Mouse (Mus musculus): ENCODE measurements around the gene Tcf25. TPM values are rescaled to one million over a fixed set of nuclear protein-coding genes. Genes with fewer than 3 reads are reported as not detected.
A peak's percentile ranks its signal among the peaks of the same experiment; 100 is the strongest.
"Not testable (repeated sequence)": the region's sequence is repeated elsewhere in the genome, so short reads cannot be mapped to it uniquely, and the experiment has no call there.

Tcf25 gene
- polyA plus RNA-seq, 1 experiment, result 692 TPM

- 3% methylated on average over 16 of the region's 16 CpGs for WGBS
- Histone ChIP-seq H3K4me1 (ENCODE audit: control insufficient read depth, insufficient read depth, low read length) (peaks cover 27% of the 10 kb centered on the region), H3K4me3 (replicated peaks; ENCODE audit: insufficient read depth, low read depth, low read length) (peak overlapping the region; percentile 81), H3K27ac (ENCODE audit: insufficient read depth, low read length) (peak overlapping the region; percentile 71), H3K27me3 (ENCODE audit: control insufficient read depth, insufficient read depth, low read length) (no peaks in the 10 kb centered on the region)
- TF ChIP-seq POLR2A (IDR thresholded peaks at IDR 0.05; ENCODE audit: borderline replicate concordance, insufficient read depth, low read length) (no peak), CTCF (IDR thresholded peaks at IDR 0.05; ENCODE audit: borderline replicate concordance, insufficient read depth, low read depth, low read length) (no peak)
- peak in 1 of 2 experiments; percentile 43 for DNase-seq
Observed at GRCm38 (mm10) chr8:123411781-123412327, 38.3 kb downstream of the Tcf25 start.

DNA sequence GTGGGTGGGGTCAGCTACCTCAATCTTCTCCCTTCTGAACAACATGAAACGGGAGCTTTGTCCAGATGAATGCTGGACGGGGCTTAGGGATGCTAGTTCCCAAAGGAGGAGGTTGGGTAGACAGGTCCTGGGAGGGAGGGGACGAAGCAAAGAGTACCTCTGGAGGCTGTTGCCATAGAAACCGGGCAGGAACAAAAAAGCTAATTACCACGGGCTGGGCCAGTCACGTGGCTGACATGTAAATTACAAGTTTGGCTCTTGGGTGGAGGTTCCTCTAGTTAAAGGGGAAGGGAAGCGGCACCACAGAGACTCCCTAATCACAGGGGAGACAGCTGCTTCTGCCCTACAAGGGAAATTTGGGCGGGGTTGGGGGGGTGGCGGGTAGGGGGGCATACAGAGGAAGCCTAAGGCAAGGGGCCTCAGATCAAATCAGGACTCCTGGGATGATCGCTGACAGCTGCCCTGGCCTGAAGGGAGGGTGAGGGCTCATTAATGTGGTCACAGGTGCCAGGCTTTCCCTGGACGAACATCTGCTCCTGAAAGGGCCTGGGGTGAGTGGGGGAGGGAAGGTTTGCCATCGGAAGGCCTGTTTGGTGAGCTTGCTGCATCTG, 39.1 kb downstream of the Tcf25 start:
- 3% methylated on average over 12 of the region's 12 CpGs for WGBS
- H3K27me3 ChIP-seq (ENCODE audit: control insufficient read depth, insufficient read depth, low read length), result no peaks in the 10 kb centered on the region
- no peak for TF ChIP-seq CTCF (IDR thresholded peaks at IDR 0.05; ENCODE audit: borderline replicate concordance, insufficient read depth, low read depth, low read length)
- TF ChIP-seq POLR2A (IDR thresholded peaks at IDR 0.05; ENCODE audit: borderline replicate concordance, insufficient read depth, low read length), result peak; percentile 28; the same call in 1 of the 2 replicates

GRCm38 (mm10) chr8:123414255-123414654, 40.7 kb downstream of the Tcf25 start:
- no peak overlapping the region for H3K27ac ChIP-seq (ENCODE audit: insufficient read depth, low read length)

More for the DNA sequence above, 39.1 kb downstream of the Tcf25 start:
- H3K4me3 ChIP-seq (replicated peaks; ENCODE audit: insufficient read depth, low read depth, low read length), result peak overlapping the region; percentile 81
- H3K4me1 ChIP-seq (ENCODE audit: control insufficient read depth, insufficient read depth, low read length), result peaks cover 25% of the 10 kb centered on the region
- H3K27ac ChIP-seq (ENCODE audit: insufficient read depth, low read length), result 0 out of 2 replicates have a peak overlapping the region, but pooled peaks have one; percentile 71
- DNase-seq, result peak; percentile 63 to 77

DNA sequence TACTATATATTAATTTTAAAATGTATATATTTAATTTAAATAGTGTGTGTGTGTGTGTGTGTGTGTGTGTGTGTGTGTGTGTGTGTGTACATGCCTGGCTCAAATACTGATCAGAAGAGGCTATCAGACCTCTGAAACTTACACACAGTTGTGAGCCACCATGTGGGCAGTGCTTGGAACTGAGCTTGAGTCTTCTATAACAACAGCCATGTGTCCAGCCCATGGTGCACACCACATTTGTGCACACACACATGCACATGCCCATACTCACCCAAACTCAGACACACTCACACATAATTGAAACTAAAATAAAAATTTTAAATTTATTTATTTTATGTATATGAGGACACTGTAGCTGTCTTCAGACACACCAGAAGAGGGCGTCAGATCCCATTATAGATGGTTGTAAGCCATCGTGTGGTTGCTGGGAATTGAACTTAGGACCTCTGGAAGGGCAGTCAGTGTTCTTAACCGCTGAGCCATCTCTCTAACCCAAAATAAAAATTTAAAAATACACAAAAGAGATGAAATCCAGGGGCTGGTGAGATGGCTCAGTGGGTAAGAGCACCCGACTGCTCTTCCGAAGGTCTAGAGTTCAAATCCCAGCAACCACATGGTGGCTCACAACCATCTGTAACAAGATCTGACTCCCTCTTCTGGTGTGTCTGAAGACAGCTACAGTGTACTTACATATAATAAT, 41.6 kb downstream of the Tcf25 start:
- H3K4me3 ChIP-seq (replicated peaks; ENCODE audit: insufficient read depth, low read depth, low read length); DNase-seq; H3K27ac ChIP-seq (ENCODE audit: insufficient read depth, low read length); H3K27me3 ChIP-seq (ENCODE audit: control insufficient read depth, insufficient read depth, low read length): not testable (repeated sequence)
- peaks cover 11% of the 10 kb centered on the region for H3K4me1 ChIP-seq (ENCODE audit: control insufficient read depth, insufficient read depth, low read length)
- WGBS, result 82% methylated on average over 5 of the region's 5 CpGs

More at GRCm38 (mm10) chr8:123414255-123414654, 40.7 kb downstream of the Tcf25 start:
- Histone ChIP-seq H3K27me3 (ENCODE audit: control insufficient read depth, insufficient read depth, low read length) (no peaks in the 10 kb centered on the region), H3K4me1 (ENCODE audit: control insufficient read depth, insufficient read depth, low read length) (peaks cover 18% of the 10 kb centered on the region), H3K4me3 (replicated peaks; ENCODE audit: insufficient read depth, low read depth, low read length) (peak overlapping the region; percentile 38)
- TF ChIP-seq POLR2A (IDR thresholded peaks at IDR 0.05; ENCODE audit: borderline replicate concordance, insufficient read depth, low read length) (no peak), CTCF (IDR thresholded peaks at IDR 0.05; ENCODE audit: borderline replicate concordance, insufficient read depth, low read depth, low read length) (no peak)
- DNase-seq, result no peak
- 38% methylated on average over 9 of the region's 9 CpGs for WGBS

DNA sequence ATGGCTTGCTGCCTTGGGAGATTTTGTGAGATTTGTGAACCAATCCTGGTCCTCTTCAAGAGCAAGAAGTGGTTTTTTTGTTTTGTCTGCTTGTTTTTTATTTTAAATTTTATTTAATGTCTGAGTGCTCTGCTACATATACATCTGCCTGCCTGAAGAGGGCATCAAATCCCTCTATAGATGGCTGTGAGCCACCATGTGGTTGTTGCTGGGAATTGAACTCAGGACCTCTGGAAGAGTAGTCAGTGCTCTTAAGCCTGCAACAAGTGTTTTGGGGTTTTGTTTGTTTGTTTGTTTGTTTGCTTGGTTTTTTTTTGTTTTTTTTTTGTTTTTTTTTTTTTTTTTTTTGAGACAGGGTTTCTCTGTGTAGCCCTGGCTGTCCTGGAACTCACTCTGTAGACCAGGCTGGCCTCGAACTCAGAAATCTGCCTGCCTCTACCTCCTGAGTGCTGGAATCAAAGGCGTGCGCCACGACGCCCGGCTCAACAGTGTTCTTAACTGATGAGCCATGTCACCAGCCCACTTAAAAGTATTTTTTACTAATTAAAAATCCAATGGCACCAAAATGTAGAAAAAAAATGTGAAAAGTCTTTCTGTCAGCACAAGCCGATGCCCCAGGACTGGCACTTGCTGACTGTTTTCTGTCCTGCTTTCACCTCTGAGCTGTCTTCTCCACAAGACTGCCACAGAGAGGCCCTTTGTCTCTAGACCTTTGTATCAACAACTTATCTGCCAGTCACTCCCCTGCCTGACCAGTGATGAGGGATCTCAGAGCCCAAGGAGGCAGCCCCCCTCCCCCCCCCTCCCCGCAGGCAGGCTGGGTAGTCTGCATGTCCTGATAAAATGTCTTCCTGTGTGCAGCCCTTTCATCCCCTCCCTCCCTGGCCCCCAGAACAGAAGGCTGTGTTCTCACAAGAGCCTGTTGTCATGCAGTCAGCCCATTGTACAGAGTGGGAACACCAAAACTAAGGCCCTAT, 42.7 kb downstream of the Tcf25 start:
- H3K27ac ChIP-seq (ENCODE audit: insufficient read depth, low read length), result no peak overlapping the region; the same call in 1 of the 2 replicates
- 78% methylated on average over 8 of the region's 8 CpGs for WGBS
- no peak for DNase-seq
- H3K4me3 ChIP-seq (replicated peaks; ENCODE audit: insufficient read depth, low read depth, low read length), result no peak overlapping the region
- TF ChIP-seq POLR2A (IDR thresholded peaks at IDR 0.05; ENCODE audit: borderline replicate concordance, insufficient read depth, low read length) (no peak), CTCF (IDR thresholded peaks at IDR 0.05; ENCODE audit: borderline replicate concordance, insufficient read depth, low read depth, low read length) (no peak)
- H3K4me1 ChIP-seq (ENCODE audit: control insufficient read depth, insufficient read depth, low read length), result peaks cover 15% of the 10 kb centered on the region
- H3K27me3 ChIP-seq (ENCODE audit: control insufficient read depth, insufficient read depth, low read length), result no peaks in the 10 kb centered on the region

GRCm38 (mm10) chr8:123416944-123417555, 43.5 kb downstream of the Tcf25 start:
- Histone ChIP-seq H3K4me1 (ENCODE audit: control insufficient read depth, insufficient read depth, low read length) (peaks cover 15% of the 10 kb centered on the region), H3K4me3 (replicated peaks; ENCODE audit: insufficient read depth, low read depth, low read length) (no peak overlapping the region), H3K27ac (ENCODE audit: insufficient read depth, low read length) (peak overlapping the region; percentile 0; the same call in 1 of the 2 replicates), H3K27me3 (ENCODE audit: control insufficient read depth, insufficient read depth, low read length) (no peaks in the 10 kb centered on the region)
- no peak for TF ChIP-seq POLR2A (IDR thresholded peaks at IDR 0.05; ENCODE audit: borderline replicate concordance, insufficient read depth, low read length)
- TF ChIP-seq CTCF (IDR thresholded peaks at IDR 0.05; ENCODE audit: borderline replicate concordance, insufficient read depth, low read depth, low read length), result no peak
- WGBS, result 57% methylated on average over 8 of the region's 8 CpGs
- no peak for DNase-seq

DNA sequence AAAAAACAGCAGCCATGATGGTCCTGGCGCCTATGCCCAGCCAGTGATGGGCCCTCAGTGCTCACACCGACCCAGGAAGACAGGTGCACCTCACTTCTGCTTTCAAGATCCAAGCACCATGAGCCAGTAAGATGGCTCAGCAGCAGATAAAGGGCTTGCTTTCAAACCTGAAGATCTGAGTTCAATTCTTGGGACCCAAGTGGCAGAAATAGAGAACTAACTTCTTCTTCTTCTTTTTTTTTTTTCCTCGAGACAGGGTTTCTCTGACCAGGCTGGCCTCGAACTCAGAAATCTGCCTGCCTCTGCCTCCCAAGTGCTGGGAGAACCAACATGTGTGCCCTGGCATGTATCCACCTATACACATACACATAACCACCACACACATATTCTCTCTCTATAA, 46.2 kb downstream of the Tcf25 start:
- no peak for DNase-seq
- TF ChIP-seq POLR2A (IDR thresholded peaks at IDR 0.05; ENCODE audit: borderline replicate concordance, insufficient read depth, low read length) (no peak), CTCF (IDR thresholded peaks at IDR 0.05; ENCODE audit: borderline replicate concordance, insufficient read depth, low read depth, low read length) (no peak)
- WGBS, result 85% methylated on average over 4 of the region's 4 CpGs

More for the DNA sequence above, 46.2 kb downstream of the Tcf25 start:
- Histone ChIP-seq H3K4me1 (ENCODE audit: control insufficient read depth, insufficient read depth, low read length) (peaks cover 15% of the 10 kb centered on the region), H3K27me3 (ENCODE audit: control insufficient read depth, insufficient read depth, low read length) (no peaks in the 10 kb centered on the region), H3K4me3 (replicated peaks; ENCODE audit: insufficient read depth, low read depth, low read length) (no peak overlapping the region), H3K27ac (ENCODE audit: insufficient read depth, low read length) (no peak overlapping the region)

Measured in cerebellum, adult 2 months (tissue).